Mouse (Mus musculus) lung, embryonic 14.5 days (tissue): ENCODE measurements around the gene Camk2g. TPM values are rescaled to one million over a fixed set of nuclear protein-coding genes. Genes with fewer than 3 reads are reported as not detected.

Experiments
- ATAC-seq: fragments of 200-750 bp; cut with Nextera tagmentation; 2 replicates; pipeline ENCODE4 v1.8.0; 2017; ENCODE audit warnings: mild to moderate bottlenecking, moderate TSS enrichment, moderate library complexity; ENCODE audit not compliant: insufficient read depth
- DNase-seq: peaks from one replicate; pipeline ENCODE4 v3.0.0-alpha.2; 2015
- H3K27ac ChIP-seq: fragments of 300-500 bp; sonication (generic); 2 replicates; pipeline ENCODE4 v1.5.1; 2014; ENCODE audit warnings: low read depth, mild to moderate bottlenecking, moderate library complexity
- H3K27me3 ChIP-seq: fragments of 300-500 bp; sonication (generic); 2 replicates; pipeline ENCODE4 v1.6.1; 2014; ENCODE audit warnings: low read length, control low read depth; ENCODE audit not compliant: insufficient read depth
- H3K36me3 ChIP-seq: fragments of 300-500 bp; sonication (generic); 2 replicates; pipeline ENCODE4 v1.6.1; 2014; ENCODE audit warnings: control low read depth; ENCODE audit not compliant: insufficient read depth
- H3K4me1 ChIP-seq: fragments of 300-500 bp; sonication (generic); 2 replicates; pipeline ENCODE4 v1.6.1; 2014; ENCODE audit warnings: antibody characterized with exemption, control low read depth; ENCODE audit not compliant: insufficient read depth
- H3K4me2 ChIP-seq: fragments of 300-500 bp; sonication (generic); 2 replicates; pipeline ENCODE4 v1.6.1; 2014; ENCODE audit warnings: mild to moderate bottlenecking
- H3K4me3 ChIP-seq: fragments of 300-500 bp; sonication (generic); 2 replicates; pipeline ENCODE4 v1.5.1; 2014; ENCODE audit warnings: low read depth, low read length
- H3K9ac ChIP-seq: fragments of 300-500 bp; sonication (generic); 2 replicates; pipeline ENCODE4 v1.6.1; 2014
- H3K9me3 ChIP-seq: fragments of 300-500 bp; sonication (generic); 2 replicates; pipeline ENCODE4 v1.6.1; 2016; ENCODE audit warnings: low read depth, low read length, control low read depth
- CTCF ChIP-seq: IDR thresholded peaks from 2 replicates; pipeline ENCODE4 v1.5.1; 2016; ENCODE audit warnings: antibody characterized with exemption, low read depth
- WGBS: fragments of 180-500 bp; shearing (Covaris S2); extraction: QIAGEN DNeasy Blood & Tissue Kit; methylation state at CpG from one replicate; pipeline ENCODE4 v1.1.7; 2014; 5-methylcytosine and 5-hydroxymethylcytosine counted together
- polyA plus RNA-seq: library from polyadenylated mRNA; unstranded; fragments of >200 nt; fragmentation: Nextera tagmentation; extraction: Ambion mirVana; gene quantifications from 2 replicates; pipeline ENCODE4 v1.2.1, GENCODE M21; 2014

Camk2g gene
- polyA plus RNA-seq, 1 experiment from 2014 or later = 46.3 TPM

DNA sequence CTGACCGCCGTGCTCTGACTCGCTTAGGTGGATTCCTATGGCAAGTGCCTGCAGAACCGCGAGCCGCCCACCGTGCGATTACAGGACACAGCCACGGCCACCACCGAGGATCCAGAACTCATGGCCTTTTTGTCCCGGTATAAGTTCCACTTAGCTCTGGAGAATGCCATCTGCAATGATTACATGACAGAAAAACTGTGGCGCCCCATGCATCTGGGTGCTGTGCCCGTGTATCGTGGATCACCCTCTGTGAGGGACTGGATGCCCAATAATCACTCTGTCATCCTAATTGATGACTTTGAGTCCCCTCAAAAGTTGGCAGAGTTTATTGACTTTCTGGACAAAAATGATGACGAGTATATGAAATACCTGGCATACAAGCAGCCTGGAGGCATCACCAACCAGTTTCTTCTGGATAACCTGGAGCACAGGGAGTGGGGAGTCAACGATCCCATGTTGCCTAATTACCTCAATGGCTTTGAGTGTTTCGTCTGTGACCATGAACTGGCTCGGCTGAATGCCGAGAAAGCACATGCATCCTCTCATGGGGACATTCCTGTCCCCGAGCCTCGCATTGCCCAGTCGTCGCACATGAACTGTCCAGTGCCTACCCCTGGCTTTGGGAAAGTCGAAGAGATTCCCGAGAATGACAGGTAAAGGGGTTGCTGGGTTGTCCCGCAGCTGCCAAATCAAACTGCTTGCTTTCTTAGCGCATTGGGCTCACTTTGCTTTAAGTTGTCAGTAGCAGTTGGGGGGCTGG, 97.9 kb downstream of the Camk2g start:
- ATAC-seq (no peak), DNase-seq (peak; percentile 19)
- peak overlapping the region; percentile 97 for H3K27ac ChIP-seq
- no peaks in the 10 kb centered on the region for H3K27me3 ChIP-seq
- no peak for TF ChIP-seq CTCF
- H3K36me3 ChIP-seq = peaks cover 52% of the 10 kb centered on the region
- H3K9ac ChIP-seq = peak overlapping the region; percentile 90
- H3K4me2 ChIP-seq = peak overlapping the region; percentile 76
- 11% methylated on average over 27 of the region's 27 CpGs for WGBS
- no peaks in the 10 kb centered on the region for H3K9me3 ChIP-seq
- peak overlapping the region; percentile 83 for H3K4me3 ChIP-seq
- peaks cover 10% of the 10 kb centered on the region; the same call in 1 of the 2 replicates for H3K4me1 ChIP-seq

DNA sequence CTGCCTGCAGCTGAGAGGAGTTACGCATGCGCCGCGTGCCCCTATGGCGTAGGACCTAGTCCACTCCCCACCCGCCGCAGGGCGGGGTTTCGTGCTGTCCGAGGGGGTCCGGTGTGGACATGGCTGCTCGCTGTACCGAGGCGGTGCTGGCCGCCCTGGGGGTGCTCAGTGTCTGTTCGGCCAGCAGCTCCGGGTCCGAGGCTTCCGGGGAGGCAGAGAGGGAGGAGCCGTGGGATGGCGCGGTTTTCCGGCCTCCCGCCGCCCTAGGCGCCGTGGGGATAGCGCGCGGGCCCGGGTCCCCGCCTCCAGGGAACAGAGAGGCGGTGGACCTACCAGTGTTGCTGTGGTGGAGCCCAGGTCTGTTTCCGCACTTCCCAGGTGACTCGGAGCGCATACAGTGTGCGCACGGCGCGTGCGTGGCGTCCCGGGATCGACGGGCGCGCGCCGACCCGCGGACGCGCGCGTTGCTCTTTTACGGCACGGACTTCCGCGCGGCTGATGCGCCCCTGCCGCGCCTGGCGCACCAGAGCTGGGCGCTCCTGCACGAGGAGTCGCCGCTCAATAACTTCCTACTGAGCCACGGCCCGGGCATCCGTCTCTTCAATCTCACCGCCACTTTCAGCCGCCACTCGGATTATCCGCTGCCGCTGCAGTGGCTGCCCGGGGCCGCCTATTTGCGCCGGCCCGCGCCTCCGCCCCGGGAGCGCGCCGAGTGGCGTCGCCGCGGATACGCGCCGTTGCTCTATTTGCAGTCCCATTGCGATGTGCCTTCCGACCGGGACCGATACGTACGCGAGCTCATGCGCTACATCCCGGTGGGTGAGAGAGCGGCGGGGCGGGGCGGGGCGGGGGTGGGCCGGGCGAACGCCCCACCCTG, 98.8 kb downstream of the Camk2g start, which contains the start of gene Fut11:
Fut11 (plus strand) TSS at position 85 of the 877 bp plus-strand sequence.
- ATAC-seq = peak; percentile 95
- under 1% methylated on average over 109 of the region's 111 CpGs for WGBS
- TF ChIP-seq CTCF = no peak
- H3K9ac ChIP-seq = peak within 1 kb of the TSS; percentile 90
- peak; percentile 96 for DNase-seq
- no peaks in the 10 kb centered on the region for H3K27me3 ChIP-seq
- H3K4me1 ChIP-seq = peaks cover 10% of the 10 kb centered on the region; the same call in 1 of the 2 replicates
- H3K4me2 ChIP-seq = peak within 1 kb of the TSS; percentile 76
- H3K27ac ChIP-seq = peak within 1 kb of the TSS; percentile 97
- no peaks in the 10 kb centered on the region for H3K9me3 ChIP-seq
- H3K4me3 ChIP-seq = peak within 1 kb of the TSS; percentile 83
- H3K36me3 ChIP-seq = peaks cover 59% of the 10 kb centered on the region

DNA sequence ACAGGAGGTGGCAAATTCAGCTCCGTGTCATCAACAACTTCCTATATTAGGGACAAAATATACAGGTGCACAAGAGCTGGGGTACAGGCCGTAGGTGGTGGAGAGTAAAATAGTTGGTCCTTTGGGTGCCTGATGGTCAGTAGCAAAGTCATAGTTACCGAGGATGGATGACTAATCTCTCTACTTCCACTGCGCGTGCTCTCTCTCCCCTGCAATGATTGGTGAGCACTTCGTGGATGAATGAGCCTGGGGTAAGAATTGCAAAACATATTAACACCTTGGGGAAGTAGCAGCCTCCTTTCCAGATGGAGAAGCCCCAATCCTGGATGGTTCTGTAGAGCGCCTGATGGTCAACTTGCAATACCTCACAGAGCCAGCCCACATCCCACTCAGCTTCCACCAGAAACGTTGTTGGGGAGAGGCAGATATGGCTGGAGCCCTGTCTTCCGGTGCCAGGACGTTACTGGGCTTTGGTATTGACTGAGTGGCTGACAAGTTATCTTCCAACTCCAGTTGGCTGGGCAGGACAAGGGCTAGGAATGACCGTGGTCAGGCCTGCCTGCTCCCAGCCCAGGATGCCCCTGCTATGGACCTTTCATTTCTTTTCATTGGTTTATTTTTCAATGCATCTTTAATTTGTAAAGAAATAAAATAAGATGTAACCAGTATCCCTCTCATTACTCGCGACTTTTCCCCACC, 99.6 kb downstream of the Camk2g start:
- peak overlapping the region; percentile 97 for H3K27ac ChIP-seq
- DNase-seq = no peak
- H3K9me3 ChIP-seq = no peaks in the 10 kb centered on the region
- H3K27me3 ChIP-seq = no peaks in the 10 kb centered on the region
- no peak for TF ChIP-seq CTCF
- ATAC-seq = peak; percentile 23
- H3K4me3 ChIP-seq = peak overlapping the region; percentile 83
- H3K4me2 ChIP-seq = peak overlapping the region; percentile 76
- peaks cover 66% of the 10 kb centered on the region for H3K36me3 ChIP-seq
- peak overlapping the region; percentile 90 for H3K9ac ChIP-seq
- WGBS = 43% methylated on average over 13 of the region's 13 CpGs
- H3K4me1 ChIP-seq = peaks cover 10% of the 10 kb centered on the region; the same call in 1 of the 2 replicates

DNA sequence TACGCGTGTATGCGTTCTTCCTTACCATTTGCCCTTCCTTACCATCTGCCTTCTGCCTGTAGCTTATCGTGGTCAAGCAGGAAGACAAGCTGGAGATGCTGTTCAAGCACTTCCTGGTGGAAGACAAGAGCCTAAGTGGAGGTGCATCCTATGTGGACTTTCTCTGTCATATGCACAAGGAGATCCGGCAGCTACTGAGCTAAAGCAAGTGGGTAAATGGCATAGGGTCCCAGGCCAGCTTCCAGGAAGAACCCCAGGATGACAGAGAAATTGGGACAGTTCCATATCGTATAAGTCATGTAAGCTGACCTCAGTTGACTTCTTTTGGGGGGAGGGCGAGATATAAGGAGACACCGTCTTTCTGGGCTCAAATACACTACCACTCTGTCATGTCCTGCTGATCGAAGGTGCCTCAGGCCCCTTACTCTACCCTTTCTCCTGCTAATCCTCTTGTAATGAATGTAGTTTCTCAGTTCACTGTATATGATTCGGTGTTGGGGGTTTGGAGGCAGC, 100.2 kb downstream of the Camk2g start:
- no peak for ATAC-seq
- H3K9me3 ChIP-seq = no peaks in the 10 kb centered on the region

DNA sequence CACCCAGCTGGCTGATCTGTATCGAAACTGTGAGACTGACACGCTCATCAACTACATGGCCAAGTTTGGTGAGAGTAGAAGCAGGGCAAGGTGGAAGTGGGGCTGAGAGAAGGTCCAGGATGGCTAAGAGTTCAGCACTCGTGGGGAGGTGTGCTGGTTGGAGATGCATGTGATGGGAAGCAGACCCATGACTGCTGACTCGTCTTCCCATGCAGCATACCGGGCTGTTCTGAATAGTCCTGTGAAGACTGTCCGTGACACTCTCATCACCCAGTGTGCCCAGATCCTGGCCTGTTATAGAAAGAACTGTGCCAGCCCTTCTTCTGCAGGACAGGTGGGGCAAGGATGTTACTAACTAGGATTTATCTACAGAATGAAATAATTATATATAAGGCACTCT, 102.1 kb downstream of the Camk2g start:
- no peak overlapping the region for H3K27ac ChIP-seq
- no peak overlapping the region for H3K4me3 ChIP-seq
- 88% methylated on average over 6 of the region's 6 CpGs for WGBS
- no peak overlapping the region for H3K9ac ChIP-seq
- H3K36me3 ChIP-seq = peaks cover 77% of the 10 kb centered on the region
- ATAC-seq (no peak), DNase-seq (no peak)
- H3K9me3 ChIP-seq = no peaks in the 10 kb centered on the region
- no peaks in the 10 kb centered on the region for H3K27me3 ChIP-seq
- no peak overlapping the region for H3K4me2 ChIP-seq
- TF ChIP-seq CTCF = no peak
- H3K4me1 ChIP-seq = peaks cover 8% of the 10 kb centered on the region; the same call in 1 of the 2 replicates

More for the DNA sequence above, 100.2 kb downstream of the Camk2g start:
- Histone ChIP-seq H3K27ac (no peak overlapping the region), H3K9ac (no peak overlapping the region), H3K4me1 (peaks cover 10% of the 10 kb centered on the region; the same call in 1 of the 2 replicates), H3K36me3 (peaks cover 66% of the 10 kb centered on the region), H3K27me3 (no peaks in the 10 kb centered on the region), H3K4me2 (no peak overlapping the region), H3K4me3 (no peak overlapping the region)
- no peak for DNase-seq
- 85% methylated on average over 10 of the region's 10 CpGs for WGBS
- TF ChIP-seq CTCF = no peak

DNA sequence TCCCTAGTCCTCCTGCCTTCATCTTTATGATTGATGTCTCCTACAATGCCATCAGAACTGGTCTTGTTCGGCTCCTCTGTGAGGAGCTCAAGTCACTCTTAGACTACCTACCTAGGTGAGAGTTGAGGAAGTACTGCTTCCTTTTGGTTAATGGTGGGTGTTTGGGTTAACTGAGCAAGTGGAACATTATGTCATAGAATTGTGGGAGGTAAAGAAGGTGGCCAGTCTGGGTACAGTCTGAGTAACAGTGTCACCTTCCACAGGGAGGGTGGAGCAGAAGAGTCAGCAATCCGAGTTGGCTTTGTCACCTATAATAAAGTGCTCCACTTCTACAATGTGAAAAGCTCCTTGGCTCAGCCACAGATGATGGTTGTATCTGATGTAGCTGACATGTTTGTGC, 104.9 kb downstream of the Camk2g start:
- H3K27ac ChIP-seq = no peak overlapping the region
- no peak overlapping the region for H3K4me2 ChIP-seq
- no peak overlapping the region for H3K4me3 ChIP-seq
- H3K36me3 ChIP-seq = peaks cover 99% of the 10 kb centered on the region
- DNase-seq (no peak), ATAC-seq (no peak)
- 81% methylated on average over 2 of the region's 2 CpGs for WGBS
- no peaks in the 10 kb centered on the region for H3K27me3 ChIP-seq
- H3K4me1 ChIP-seq = no peaks in the 10 kb centered on the region
- TF ChIP-seq CTCF = no peak
- H3K9ac ChIP-seq = no peak overlapping the region
- no peaks in the 10 kb centered on the region for H3K9me3 ChIP-seq
